Mouse (Mus musculus) kidney, adult 11 months (tissue): ENCODE measurements around the gene Ebf3.

Source experiments
- DNase-seq: peaks from one replicate; pipeline ENCODE4 v3.0.0; 2022

Ebf3 gene

DNA sequence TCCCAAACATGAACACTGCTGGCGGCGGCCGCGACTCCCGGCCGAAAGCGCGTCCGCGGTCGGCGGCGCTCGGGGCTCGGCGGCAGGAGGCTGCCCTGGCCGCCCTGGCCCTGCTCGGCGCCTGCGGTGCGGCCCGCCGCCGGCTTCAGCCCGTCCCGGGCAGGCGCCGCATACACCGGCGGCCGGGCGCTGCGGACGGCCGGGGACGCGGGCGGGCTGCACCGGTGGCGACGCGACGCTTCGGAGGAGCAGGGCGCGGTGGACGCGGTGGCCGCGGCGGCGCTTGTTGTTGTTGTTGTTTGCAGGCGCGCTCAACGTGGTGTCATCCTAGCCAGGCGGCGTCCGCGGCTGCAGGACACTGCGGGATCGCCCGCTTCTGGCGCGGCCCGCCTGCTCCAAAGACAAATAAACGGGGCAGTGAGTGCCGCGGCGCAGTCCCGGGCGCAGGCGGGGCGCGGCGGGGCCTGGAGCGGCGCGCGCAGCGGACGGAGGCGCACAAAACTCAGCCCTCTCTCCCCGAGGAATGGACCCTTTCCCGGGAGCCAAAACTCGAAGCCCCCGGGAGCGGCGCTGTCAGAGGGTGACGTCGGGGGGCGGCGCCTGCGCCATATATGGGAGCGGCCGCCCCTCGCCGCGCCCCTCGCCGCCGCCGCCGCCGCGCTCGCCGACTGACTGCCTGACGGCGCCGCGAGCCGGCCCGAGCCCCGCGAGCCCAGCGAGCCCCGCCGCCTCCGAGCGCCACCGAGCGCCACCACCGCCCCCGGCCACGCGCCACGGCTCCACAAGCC, at the start of gene Ebf3:
TSS of gene Ebf3 (minus strand) at position 542 of the 788 bp plus-strand sequence.
- DNase-seq: peak; percentile 60

GRCm38 (mm10) chr7:137346860-137347259, 32.6 kb upstream of the Ebf3 start:
- DNase-seq: no peak

DNA sequence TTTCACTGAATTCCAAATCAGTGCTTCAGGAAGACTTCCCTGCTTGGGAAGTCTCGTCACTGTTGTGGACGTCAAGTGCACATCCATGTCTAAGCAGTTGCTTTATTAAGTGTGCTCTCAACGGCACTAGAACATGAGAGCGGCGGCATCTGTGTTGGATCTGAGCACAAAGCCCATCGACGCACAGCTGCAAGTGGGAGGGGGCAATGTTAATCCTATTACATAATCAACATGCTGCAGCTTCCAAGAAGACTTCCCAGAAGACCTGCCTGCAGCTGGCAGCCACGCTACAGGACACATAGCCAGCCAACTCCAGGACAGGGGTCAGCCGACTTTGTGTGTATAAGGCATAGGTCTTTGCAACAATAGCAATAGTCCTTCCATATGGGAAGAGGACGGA, 31.8 kb upstream of the Ebf3 start:
- DNase-seq: no peak

GRCm38 (mm10) chr7:137333951-137334350, 19.7 kb upstream of the Ebf3 start:
- DNase-seq: no peak

DNA sequence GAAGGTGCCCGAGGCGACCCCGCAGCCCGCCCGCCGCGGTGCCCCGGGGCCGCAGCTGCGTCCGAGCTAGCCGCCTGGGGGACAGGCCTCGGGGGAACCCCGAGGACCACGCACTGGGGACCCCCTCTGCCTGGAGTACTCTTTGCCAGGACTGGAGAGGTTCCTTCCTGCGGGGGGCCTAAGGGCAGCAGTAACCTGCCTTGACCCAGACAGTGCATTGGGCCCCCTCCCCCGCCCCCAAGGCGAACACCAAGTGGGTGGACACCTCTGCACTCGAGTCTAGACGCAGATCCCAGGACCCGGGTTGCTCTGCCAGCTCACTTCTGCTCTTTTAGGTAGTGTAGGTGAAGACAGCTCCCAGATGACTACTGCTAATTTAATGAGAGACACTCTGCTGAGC, 8.7 kb upstream of the Ebf3 start:
- DNase-seq: no peak

- DNase-seq: no peak
These were observed 7.9 kb upstream of the Ebf3 start for GRCm38 (mm10) chr7:137321961-137322784.

- no peak for DNase-seq
These were observed 7.0 kb upstream of the Ebf3 start for GRCm38 (mm10) chr7:137321141-137321813.

DNA sequence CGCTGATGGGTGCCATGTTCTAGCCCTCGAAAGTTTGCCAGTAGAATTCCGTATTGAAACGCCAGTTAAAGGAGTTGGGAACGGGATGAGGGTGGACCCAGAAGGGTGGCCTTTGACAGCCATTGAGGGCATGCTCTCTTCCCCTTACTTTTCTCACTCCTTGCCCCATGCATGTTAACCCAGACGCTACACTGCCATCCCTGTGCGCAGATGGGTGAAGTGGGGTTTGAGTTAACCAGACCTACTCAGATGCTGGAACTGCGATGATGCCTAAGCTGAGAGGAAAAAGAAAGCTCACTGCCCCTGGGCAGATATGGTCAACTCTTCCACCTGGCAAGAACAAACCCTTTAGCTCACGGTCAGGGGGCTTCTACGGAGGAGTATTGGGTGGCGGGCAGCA, 6.1 kb upstream of the Ebf3 start:
- DNase-seq: no peak

DNA sequence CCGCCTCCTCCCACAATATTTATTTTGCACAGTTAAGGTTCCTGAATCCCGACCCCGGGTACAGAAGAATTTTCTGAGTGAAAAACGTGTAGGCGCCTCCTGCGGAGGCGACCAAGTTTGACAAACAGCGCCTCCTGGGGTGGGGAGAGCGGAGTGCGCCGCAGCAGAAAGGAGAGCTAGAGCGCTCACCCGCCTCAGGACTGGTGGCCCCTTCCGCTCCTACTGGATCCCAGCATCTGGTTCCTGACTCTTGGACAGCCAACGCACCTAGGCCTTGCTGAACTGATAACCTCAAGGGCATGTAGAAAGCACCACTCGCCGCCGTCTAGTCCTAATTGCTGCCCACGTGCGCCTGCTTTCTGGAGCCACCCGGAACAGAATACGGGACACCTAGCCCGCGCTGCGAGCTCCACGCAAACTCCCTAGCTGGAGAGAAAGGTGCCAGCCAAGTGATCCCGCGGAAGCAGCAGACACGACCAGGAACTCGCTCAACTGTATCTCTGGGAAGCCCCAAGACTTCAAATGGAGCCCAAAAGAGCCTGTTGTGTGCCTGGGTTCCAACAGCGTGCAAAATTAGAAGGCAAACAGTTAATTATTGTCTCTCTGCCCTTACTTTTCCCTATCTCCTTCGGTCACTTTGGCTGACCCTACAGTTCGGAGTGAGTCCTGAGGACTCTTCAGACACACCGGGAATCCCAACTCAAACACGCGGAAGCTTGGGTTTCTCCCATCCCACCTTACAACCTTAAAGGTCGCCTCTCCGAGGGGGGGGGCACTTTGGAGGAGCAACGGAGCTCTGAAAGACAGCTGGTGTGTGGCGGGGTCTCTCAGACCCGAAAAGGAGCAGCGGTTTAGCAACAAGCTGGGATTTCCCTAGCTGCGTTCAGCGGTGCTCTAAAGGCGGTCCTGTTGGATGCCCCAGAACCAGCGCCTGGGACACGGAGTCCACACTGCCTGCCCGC, 5.0 kb upstream of the Ebf3 start:
- DNase-seq: no peak

- no peak for DNase-seq
These were observed 4.1 kb upstream of the Ebf3 start for GRCm38 (mm10) chr7:137318383-137318775.

DNA sequence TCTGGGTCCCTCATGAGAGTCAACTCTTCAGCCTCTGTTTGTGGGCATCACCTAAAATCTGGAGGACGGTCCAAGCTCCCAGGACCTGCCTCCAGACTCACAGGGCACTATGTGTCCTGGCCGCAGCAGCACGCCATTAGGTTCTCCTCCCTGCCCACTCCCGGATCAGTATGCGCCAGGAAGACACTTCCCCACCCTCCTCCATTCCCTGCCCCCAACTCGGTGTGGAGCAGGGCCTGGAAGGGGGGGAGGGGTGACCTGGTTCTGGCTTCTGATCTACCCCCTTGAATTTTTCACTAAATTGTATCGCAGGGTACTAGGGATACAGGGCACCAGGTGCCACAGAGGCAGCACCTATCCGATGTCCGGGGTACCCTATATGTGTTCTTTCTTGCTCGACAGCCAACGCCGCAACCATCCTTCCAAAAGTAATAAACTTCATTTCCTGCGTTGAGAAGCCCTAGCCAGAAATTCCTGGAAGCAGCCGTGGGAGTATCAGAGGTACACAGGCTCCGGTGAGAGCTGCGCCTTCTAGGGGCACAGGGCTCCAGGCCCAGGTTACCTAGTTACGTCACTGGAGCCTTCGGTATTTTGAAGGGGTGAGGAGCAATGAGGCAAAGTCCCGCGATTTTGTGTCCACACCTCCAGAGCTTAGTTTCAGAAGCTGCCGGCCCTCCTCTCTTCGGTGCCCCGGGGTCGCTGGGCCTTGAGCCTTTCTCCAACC, 3.6 kb upstream of the Ebf3 start:
- DNase-seq: no peak

DNA sequence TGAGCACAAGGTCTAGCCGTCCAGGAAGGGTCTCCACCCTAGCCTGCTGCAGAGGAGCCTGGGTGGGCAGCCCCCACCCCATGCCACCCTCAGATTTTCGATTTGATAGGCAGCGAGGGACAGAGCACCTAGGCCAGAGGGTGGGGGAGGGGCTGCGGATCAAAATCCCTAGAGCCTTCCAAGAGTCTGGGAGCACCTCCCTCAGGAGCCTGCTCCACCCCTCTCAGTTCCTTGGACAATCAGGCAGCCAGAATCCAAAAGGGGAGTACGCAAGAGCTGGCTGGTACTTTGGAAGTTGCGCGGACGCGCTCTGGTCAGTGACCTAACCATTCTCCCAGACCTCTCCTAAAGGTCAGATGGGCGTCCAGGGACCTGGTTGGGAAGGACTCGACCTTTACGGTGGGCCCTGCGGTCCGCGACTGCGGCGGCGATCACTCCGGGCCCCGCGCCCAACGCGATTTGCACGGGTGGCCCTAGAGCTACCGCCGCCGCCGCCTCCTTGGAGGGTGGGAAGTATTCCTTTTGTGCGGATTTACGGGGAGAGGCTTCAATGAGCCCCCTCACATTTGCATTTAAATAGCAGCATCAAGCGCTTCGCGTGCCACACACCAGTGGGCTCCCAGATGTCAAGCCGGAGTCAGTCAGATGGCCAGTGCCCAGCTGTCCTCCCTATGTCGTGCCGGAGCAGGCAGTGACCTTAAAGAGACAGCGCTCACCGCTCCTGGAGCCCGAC, 2.8 kb upstream of the Ebf3 start:
- DNase-seq: no peak

- no peak for DNase-seq
These were observed 2.1 kb upstream of the Ebf3 start for GRCm38 (mm10) chr7:137316181-137316925.

- DNase-seq: no peak
These were observed 1.3 kb upstream of the Ebf3 start for GRCm38 (mm10) chr7:137315544-137315940.

GRCm38 (mm10) chr7:137314710-137315543, 682 bp upstream of the Ebf3 start:
- DNase-seq: peak; percentile 36

- no peak for DNase-seq
These were observed 902 bp downstream of the Ebf3 start for GRCm38 (mm10) chr7:137313183-137313903.

GRCm38 (mm10) chr7:137312933-137313182, 1.4 kb downstream of the Ebf3 start:
- DNase-seq: no peak

GRCm38 (mm10) chr7:137312166-137312932, 1.9 kb downstream of the Ebf3 start:
- no peak for DNase-seq
